Mouse (Mus musculus) CD4-positive, CD25-positive, alpha-beta regulatory T cell, adult 4 months (primary cell): ENCODE data around the gene Olfr1246. TPM values are rescaled to one million over a fixed set of nuclear protein-coding genes. Genes with fewer than 3 reads are reported as not detected.
"Not testable (repeated sequence)": the region's sequence is repeated elsewhere in the genome, so short reads cannot be mapped to it uniquely, and the experiment has no call there.

Experiments used
- ATAC-seq: one replicate; pipeline ENCODE4 v1.8.0; 2017
- polyA plus RNA-seq, 2 experiments: library from polyadenylated mRNA; unstranded; fragments of 100-300 nt; shearing (Covaris generic); gene quantifications; one replicate each; pipeline ENCODE4 v1.2.1; 2017

Gene Olfr1246
- polyA plus RNA-seq, result not detected

GRCm38 (mm10) chr2:89593057-89593456, at the start of gene Olfr1246:
TSS of gene Olfr1246 (minus strand) at chr2:89593157.
- no peak for ATAC-seq

GRCm38 (mm10) chr2:89634883-89635282, 41.9 kb upstream of the Olfr1246 start, which contains the start of gene Olfr1249:
TSS of gene Olfr1249 (minus strand) at chr2:89634983.
- no peak for ATAC-seq

- not testable (repeated sequence) for ATAC-seq
Observed at GRCm38 (mm10) chr2:89618145-89618544, 25.2 kb upstream of the Olfr1246 start, which contains the start of gene Olfr1248. TSS of gene Olfr1248 (minus strand) at chr2:89618245.

- no peak for ATAC-seq
Observed at GRCm38 (mm10) chr2:89614030-89614429, 21.1 kb upstream of the Olfr1246 start, which contains the start of gene Olfr1247. TSS of gene Olfr1247 (minus strand) at chr2:89614130.

GRCm38 (mm10) chr2:89578347-89578746, 14.6 kb downstream of the Olfr1246 start, which contains the start of gene Olfr1245:
TSS of gene Olfr1245 (minus strand) at chr2:89578447.
- no peak for ATAC-seq

GRCm38 (mm10) chr2:89562706-89563105, 30.3 kb downstream of the Olfr1246 start:
- ATAC-seq, result not testable (repeated sequence)

- no peak for ATAC-seq
Observed at GRCm38 (mm10) chr2:89544516-89544915, 48.4 kb downstream of the Olfr1246 start.

- no peak for ATAC-seq
Observed at GRCm38 (mm10) chr2:89539923-89540322, 53.0 kb downstream of the Olfr1246 start.

Other genes with a start within 250 kb of the Olfr1246 start
- not detected for gene Olfr1234, start 228.3 kb downstream of the Olfr1246 start, polyA plus RNA-seq
- not detected for gene Olfr1238, start 183.5 kb downstream of the Olfr1246 start, polyA plus RNA-seq
- not detected for gene Olfr1239, start 172.8 kb downstream of the Olfr1246 start, polyA plus RNA-seq
- gene Olfr1240, start 150.2 kb downstream of the Olfr1246 start, polyA plus RNA-seq, result not detected
- gene Olfr1241, start 106.0 kb downstream of the Olfr1246 start, polyA plus RNA-seq, result not detected
- gene Olfr1242, start 94.8 kb downstream of the Olfr1246 start, polyA plus RNA-seq, result not detected
- not detected for gene Olfr1243, start 61.7 kb downstream of the Olfr1246 start, polyA plus RNA-seq
- gene Olfr1245, start 14.7 kb downstream of the Olfr1246 start, polyA plus RNA-seq, result under 1 TPM in 1 of 2 experiments, not detected in 1; 0.23 TPM
- gene Olfr1247, start 21.0 kb upstream of the Olfr1246 start, polyA plus RNA-seq, result under 1 TPM in 1 of 2 experiments, not detected in 1; 0.05 TPM
- gene Olfr1248, start 25.1 kb upstream of the Olfr1246 start, polyA plus RNA-seq, result not detected
- not detected for gene Olfr1249, start 41.8 kb upstream of the Olfr1246 start, polyA plus RNA-seq
- not detected for gene Olfr1250, start 68.3 kb upstream of the Olfr1246 start, polyA plus RNA-seq
- not detected for gene Olfr1251, start 78.8 kb upstream of the Olfr1246 start, polyA plus RNA-seq
- gene Olfr1252, start 131.9 kb upstream of the Olfr1246 start, polyA plus RNA-seq, result not detected
- under 1 TPM in 1 of 2 experiments, not detected in 1; 0.34 TPM for gene Olfr1253, start 163.9 kb upstream of the Olfr1246 start, polyA plus RNA-seq
- gene Olfr1254, start 200.5 kb upstream of the Olfr1246 start, polyA plus RNA-seq, result not detected
- gene Olfr1255, start 218.9 kb upstream of the Olfr1246 start, polyA plus RNA-seq, result not detected
- gene Olfr1256, start 248.4 kb upstream of the Olfr1246 start, polyA plus RNA-seq, result not detected